Mouse (Mus musculus) heart, postnatal 0 days (tissue): Measurements from ENCODE around the gene Hdgfl2. TPM values are rescaled to one million over a fixed set of nuclear protein-coding genes. Genes with fewer than 3 reads are reported as not detected.

Experiments used
- ATAC-seq: fragments of 200-750 bp; cut with Nextera tagmentation; 2 replicates; pipeline ENCODE4 v1.8.0; 2017; ENCODE audit warnings: low read depth, moderate number of reproducible peaks, moderate library complexity; ENCODE audit not compliant: insufficient read depth
- DNase-seq: peaks from one replicate; pipeline ENCODE4 v3.0.0-alpha.2; 2016; ENCODE audit warnings: low spot score
- H3K27ac ChIP-seq: fragments of 300-500 bp; sonication (generic); 2 replicates; pipeline ENCODE4 v1.5.1; 2014; ENCODE audit warnings: low read depth, mild to moderate bottlenecking
- H3K27me3 ChIP-seq: fragments of 300-500 bp; sonication (generic); 2 replicates; pipeline ENCODE4 v1.6.1; 2014; ENCODE audit warnings: low read length, mixed read lengths; ENCODE audit not compliant: control insufficient read depth, insufficient read depth
- H3K36me3 ChIP-seq: fragments of 300-500 bp; sonication (generic); replicated peaks from 2 replicates; pipeline ENCODE4 v1.6.1; 2014; ENCODE audit warnings: low read length, mixed read lengths; ENCODE audit not compliant: control insufficient read depth, insufficient read depth
- H3K4me1 ChIP-seq: fragments of 300-500 bp; sonication (generic); 2 replicates; pipeline ENCODE4 v1.6.1; 2014; ENCODE audit warnings: antibody characterized with exemption; ENCODE audit not compliant: control insufficient read depth, insufficient read depth
- H3K4me2 ChIP-seq: fragments of 300-500 bp; sonication (generic); 2 replicates; pipeline ENCODE4 v1.6.1; 2014; ENCODE audit warnings: low read depth, mild to moderate bottlenecking, low read length, moderate library complexity
- H3K4me3 ChIP-seq: fragments of 300-500 bp; sonication (generic); 2 replicates; pipeline ENCODE4 v1.5.1; 2014; ENCODE audit warnings: low read depth, low read length
- H3K9ac ChIP-seq: fragments of 300-500 bp; sonication (generic); replicated peaks from 2 replicates; pipeline ENCODE4 v1.6.1; 2014; ENCODE audit warnings: low read depth, low read length, mixed read lengths
- H3K9me3 ChIP-seq: fragments of 300-500 bp; sonication (generic); replicated peaks from 2 replicates; pipeline ENCODE4 v1.6.1; 2016; ENCODE audit warnings: low read length; ENCODE audit not compliant: control insufficient read depth
- CTCF ChIP-seq: IDR thresholded peaks from 2 replicates; pipeline ENCODE4 v1.5.1; 2016; ENCODE audit warnings: antibody characterized with exemption, control low read depth, low read depth
- EP300 ChIP-seq: IDR thresholded peaks from 2 replicates; pipeline ENCODE4 v1.6.1; 2016; ENCODE audit warnings: antibody characterized with exemption, low read depth
- WGBS: fragments of 180-500 bp; shearing (Covaris S2); extraction: QIAGEN DNeasy Blood & Tissue Kit; methylation state at CpG from one replicate; pipeline ENCODE4 v1.1.7; 2014; 5-methylcytosine and 5-hydroxymethylcytosine counted together
- polyA plus RNA-seq: library from polyadenylated mRNA; unstranded; fragments of >200 nt; fragmentation: Nextera tagmentation; extraction: Ambion mirVana; gene quantifications from 2 replicates; pipeline ENCODE4 v1.2.1, GENCODE M21; 2015
- total RNA-seq: library from RNA; depleted of rRNA; stranded (reverse); fragments of >200 nt; gene quantifications from 2 replicates; pipeline ENCODE4 v1.2.3, GENCODE M21; 2014; ENCODE audit warnings: low replicate concordance

The Hdgfl2 gene
- total and polyA plus RNA-seq, 2 experiments from 2014 or later, result 35.9 to 52.1 TPM

GRCm38 (mm10) chr17:56139858-56140595 lies 60.6 kb downstream of the Hdgfl2 start, which contains the start of gene Sema6b:
Sema6b (minus strand) TSS chr17:56140343.
- H3K4me3 ChIP-seq, result peak within 1 kb of the TSS; percentile 60
- WGBS, result 2% methylated on average over 74 of the region's 79 CpGs
- no peaks in the 10 kb centered on the region for H3K36me3 ChIP-seq
- H3K4me1 ChIP-seq, result peaks cover 10% of the 10 kb centered on the region
- peak within 1 kb of the TSS; percentile 37; the same call in 1 of the 2 replicates for H3K9ac ChIP-seq
- H3K27me3 ChIP-seq, result peaks cover 74% of the 10 kb centered on the region
- H3K4me2 ChIP-seq, result peak within 1 kb of the TSS; percentile 94
- TF ChIP-seq EP300, result no peak
- no peak for TF ChIP-seq CTCF
- ATAC-seq (peak; percentile 21; the same call in 1 of the 2 replicates), DNase-seq (peak; percentile 33)
- H3K9me3 ChIP-seq, result no peaks in the 10 kb centered on the region
- no peak within 1 kb of the TSS for H3K27ac ChIP-seq

GRCm38 (mm10) chr17:56141702-56142605 lies 62.5 kb downstream of the Hdgfl2 start:
- no peaks in the 10 kb centered on the region for H3K36me3 ChIP-seq
- 0 out of 2 replicates have a peak overlapping the region, but pooled peaks have one; percentile 1 for H3K9ac ChIP-seq
- H3K4me2 ChIP-seq, result peak overlapping the region; percentile 48
- no peak overlapping the region for H3K27ac ChIP-seq
- ATAC-seq (no peak; the same call in 1 of the 2 replicates), DNase-seq (no peak)
- H3K9me3 ChIP-seq, result no peaks in the 10 kb centered on the region
- H3K27me3 ChIP-seq, result peaks cover 89% of the 10 kb centered on the region
- peaks cover 10% of the 10 kb centered on the region for H3K4me1 ChIP-seq
- 2% methylated on average over 44 of the region's 47 CpGs for WGBS
- peak overlapping the region; percentile 23 for H3K4me3 ChIP-seq
- TF ChIP-seq CTCF (no peak), EP300 (no peak)

- H3K27me3 ChIP-seq, result peaks cover 98% of the 10 kb centered on the region
- no peak for ATAC-seq
- H3K36me3 ChIP-seq, result no peaks in the 10 kb centered on the region
- no peak for DNase-seq
- H3K9me3 ChIP-seq, result no peaks in the 10 kb centered on the region
- H3K27ac ChIP-seq, result no peak overlapping the region
- no peak for TF ChIP-seq EP300
- no peak for TF ChIP-seq CTCF
- no peak overlapping the region for H3K4me2 ChIP-seq
- WGBS, result 71% methylated on average over 9 of the region's 9 CpGs
- no peak overlapping the region for H3K4me3 ChIP-seq
- no peak overlapping the region for H3K9ac ChIP-seq
- peaks cover 10% of the 10 kb centered on the region for H3K4me1 ChIP-seq
These were observed 65.1 kb downstream of the Hdgfl2 start for GRCm38 (mm10) chr17:56144546-56144945.

- no peak overlapping the region for H3K9ac ChIP-seq
- WGBS, result 16% methylated on average over 9 of the region's 9 CpGs
- DNase-seq (no peak), ATAC-seq (no peak)
- peaks cover 6% of the 10 kb centered on the region; the same call in 1 of the 2 replicates for H3K4me1 ChIP-seq
- H3K9me3 ChIP-seq, result no peaks in the 10 kb centered on the region
- H3K27me3 ChIP-seq, result peaks cover 97% of the 10 kb centered on the region
- no peak overlapping the region for H3K4me3 ChIP-seq
- H3K4me2 ChIP-seq, result no peak overlapping the region
- no peaks in the 10 kb centered on the region for H3K36me3 ChIP-seq
- TF ChIP-seq EP300 (no peak), CTCF (no peak)
- no peak overlapping the region for H3K27ac ChIP-seq
These were observed 66.7 kb downstream of the Hdgfl2 start for GRCm38 (mm10) chr17:56146131-56146530.

GRCm38 (mm10) chr17:56147420-56147819 lies 68.0 kb downstream of the Hdgfl2 start:
- H3K27ac ChIP-seq, result no peak overlapping the region
- H3K9ac ChIP-seq, result no peak overlapping the region
- DNase-seq (no peak), ATAC-seq (no peak)
- no peaks in the 10 kb centered on the region for H3K36me3 ChIP-seq
- no peaks in the 10 kb centered on the region for H3K9me3 ChIP-seq
- no peak overlapping the region for H3K4me2 ChIP-seq
- no peaks in the 10 kb centered on the region for H3K4me1 ChIP-seq
- 44% methylated on average over 12 of the region's 12 CpGs for WGBS
- H3K27me3 ChIP-seq, result peaks cover 89% of the 10 kb centered on the region
- TF ChIP-seq CTCF (no peak), EP300 (no peak)
- H3K4me3 ChIP-seq, result no peak overlapping the region
